ENCODE assay signal across 8 mouse cellular contexts in genomic region chr9:117252411-117252861, GRCm38 (mm10).
DNase-seq lines count a peak whose midpoint lies in the region; ATAC-seq and TF ChIP-seq lines count a peak whose summit lies in the region.

No protein-coding gene starts in this region.

- WGBS in embryonic facial prominence, embryonic 12.5 days: 2% methylated on average over 10 of the region's 10 CpGs
- under 1% methylated on average over 10 of the region's 10 CpGs for WGBS in liver, postnatal 0 days (ENCODE audit: insufficient replicate concordance)
- WGBS in neural tube, embryonic 14.5 days: 1% methylated on average over 10 of the region's 10 CpGs

- peak overlapping the region; percentile 74 for H3K9ac ChIP-seq in embryonic facial prominence, embryonic 12.5 days
- peak overlapping the region; percentile 59; the same call in 1 of the 2 replicates for H3K9ac ChIP-seq in liver, postnatal 0 days (replicated peaks)
- H3K9ac ChIP-seq in neural tube, embryonic 14.5 days (replicated peaks; ENCODE audit: low read depth, low read length): peak overlapping the region; percentile 68

- H3K4me1 ChIP-seq in embryonic facial prominence, embryonic 12.5 days: peaks cover 32% of the 10 kb centered on the region
- 0 out of 2 replicates have a peak, but pooled peaks cover 5% of the 10 kb centered on the region for H3K4me1 ChIP-seq in liver, postnatal 0 days (ENCODE audit: insufficient read depth)
- H3K4me1 ChIP-seq in neural tube, embryonic 14.5 days (ENCODE audit: control insufficient read depth, insufficient read depth, low read length): peaks cover 24% of the 10 kb centered on the region

- no peaks in the 10 kb centered on the region for H3K27me3 ChIP-seq in embryonic facial prominence, embryonic 12.5 days
- 0 out of 2 replicates have a peak, but pooled peaks cover 4% of the 10 kb centered on the region for H3K27me3 ChIP-seq in liver, postnatal 0 days (ENCODE audit: insufficient read depth, low read length)
- no peaks in the 10 kb centered on the region for H3K27me3 ChIP-seq in neural tube, embryonic 14.5 days (ENCODE audit: control insufficient read depth, insufficient read depth, low read length)

- H3K4me2 ChIP-seq in embryonic facial prominence, embryonic 12.5 days (replicated peaks): peak overlapping the region; percentile 73
- H3K4me2 ChIP-seq in liver, postnatal 0 days (ENCODE audit: low read depth, low read length): peak overlapping the region; percentile 68
- peak overlapping the region; percentile 78 for H3K4me2 ChIP-seq in neural tube, embryonic 14.5 days (ENCODE audit: low read depth, low read length)

- peak; percentile 47 for DNase-seq in kidney, adult 18-20 months
- DNase-seq in kidney, adult 11 months: no peak
- peak; percentile 60 for DNase-seq in heart, adult 8-10 months (ENCODE audit: low spot score)
- peak; percentile 12 to 29 for DNase-seq in kidney, adult 8-10 months
- DNase-seq in liver, postnatal 0 days: peak; percentile 19
- DNase-seq in B cell, adult 2 months: no peak

- no peaks in the 10 kb centered on the region for H3K9me3 ChIP-seq in embryonic facial prominence, embryonic 12.5 days
- H3K9me3 ChIP-seq in liver, postnatal 0 days (ENCODE audit: low read length): no peaks in the 10 kb centered on the region
- no peaks in the 10 kb centered on the region for H3K9me3 ChIP-seq in neural tube, embryonic 14.5 days (ENCODE audit: control insufficient read depth, low read length)

- no peak for TF ChIP-seq EP300 in liver, postnatal 0 days (IDR thresholded peaks at IDR 0.05; ENCODE audit: low read depth)

- TF ChIP-seq CTCF in liver, postnatal 0 days (IDR thresholded peaks at IDR 0.05; ENCODE audit: low read depth): no peak

- peak overlapping the region; percentile 60 for H3K4me3 ChIP-seq in embryonic facial prominence, embryonic 12.5 days
- H3K4me3 ChIP-seq in liver, postnatal 0 days (ENCODE audit: low read depth, low read length): peak overlapping the region; percentile 43
- H3K4me3 ChIP-seq in neural tube, embryonic 14.5 days (ENCODE audit: low read depth, low read length): peak overlapping the region; percentile 50

- peak; percentile 71 for ATAC-seq in embryonic facial prominence, embryonic 12.5 days (ENCODE audit: insufficient number of reproducible peaks, insufficient read depth, low FRiP score, low TSS enrichment)
- no peak for ATAC-seq in liver, postnatal 0 days
- ATAC-seq in neural tube, embryonic 14.5 days (ENCODE audit: low read depth): peak; percentile 71; the same call in 1 of the 2 replicates

- H3K36me3 ChIP-seq in embryonic facial prominence, embryonic 12.5 days: no peaks in the 10 kb centered on the region
- H3K36me3 ChIP-seq in liver, postnatal 0 days (replicated peaks; ENCODE audit: insufficient read depth, low read length): no peaks in the 10 kb centered on the region
- no peaks in the 10 kb centered on the region for H3K36me3 ChIP-seq in neural tube, embryonic 14.5 days (ENCODE audit: control insufficient read depth, insufficient read depth, low read length)

- peak overlapping the region; percentile 90 for H3K27ac ChIP-seq in embryonic facial prominence, embryonic 12.5 days
- H3K27ac ChIP-seq in liver, postnatal 0 days (ENCODE audit: low read depth): no peak overlapping the region
- peak overlapping the region; percentile 77 for H3K27ac ChIP-seq in neural tube, embryonic 14.5 days (ENCODE audit: low read depth, low read length)

Comparison
In these comparisons a context has a peak if more than half of its experiments do, and no peak if none do; other contexts are left out.
1. DNase-seq: peak in kidney, adult 18-20 months (single experiment), heart, adult 8-10 months (single experiment), kidney, adult 8-10 months (2 of 2) and liver, postnatal 0 days (single experiment); none in kidney, adult 11 months (single experiment) and B cell, adult 2 months (0 of 2).
2. Peak in every context shown above with its lines, with median percentiles within 50 percentile points of each other: H3K4me2 ChIP-seq, H3K4me3 ChIP-seq and H3K9ac ChIP-seq.